Mouse (Mus musculus) stomach, embryonic 14.5 days (tissue): Measurements from ENCODE around the gene Zdhhc24. TPM values are rescaled to one million over a fixed set of nuclear protein-coding genes. Genes with fewer than 3 reads are reported as not detected.

Source experiments
- ATAC-seq: fragments of 200-750 bp; cut with Nextera tagmentation; 2 replicates; pipeline ENCODE4 v1.8.0; 2017; ENCODE audit warnings: low read depth, moderate TSS enrichment; ENCODE audit not compliant: insufficient number of reproducible peaks, insufficient read depth, low FRiP score
- H3K27ac ChIP-seq: fragments of 300-500 bp; sonication (generic); 2 replicates; pipeline ENCODE4 v1.5.1; 2014; ENCODE audit warnings: mild to moderate bottlenecking, low read length, moderate library complexity, mixed read lengths
- H3K27me3 ChIP-seq: fragments of 300-500 bp; sonication (generic); 2 replicates; pipeline ENCODE4 v1.6.1; 2014; ENCODE audit warnings: low read length, control low read depth, mixed read lengths; ENCODE audit not compliant: control insufficient read depth, insufficient read depth
- H3K36me3 ChIP-seq: fragments of 300-500 bp; sonication (generic); 2 replicates; pipeline ENCODE4 v1.6.1; 2014; ENCODE audit warnings: mild to moderate bottlenecking, control low read depth, low read length, moderate library complexity, mixed read lengths; ENCODE audit not compliant: control insufficient read depth, insufficient read depth
- H3K4me1 ChIP-seq: fragments of 300-500 bp; sonication (generic); 2 replicates; pipeline ENCODE4 v1.6.1; 2014; ENCODE audit warnings: low read length, control low read depth, mixed read lengths; ENCODE audit not compliant: control insufficient read depth, insufficient read depth
- H3K4me2 ChIP-seq: fragments of 300-500 bp; sonication (generic); replicated peaks from 2 replicates; pipeline ENCODE4 v1.6.1; 2014; ENCODE audit warnings: low read depth, low read length, control low read depth
- H3K4me3 ChIP-seq: fragments of 300-500 bp; sonication (generic); 2 replicates; pipeline ENCODE4 v1.5.1; 2014; ENCODE audit warnings: low read depth, low read length, control low read depth
- H3K9ac ChIP-seq: fragments of 300-500 bp; sonication (generic); replicated peaks from 2 replicates; pipeline ENCODE4 v1.6.1; 2014; ENCODE audit warnings: low read depth, mild to moderate bottlenecking, control low read depth, low read length, moderate library complexity, mixed read lengths
- H3K9me3 ChIP-seq: fragments of 300-500 bp; sonication (generic); 2 replicates; pipeline ENCODE4 v1.6.1; 2016; ENCODE audit warnings: low read depth, low read length, control low read depth; ENCODE audit not compliant: control insufficient read depth
- WGBS: fragments of 180-500 bp; shearing (Covaris S2); extraction: QIAGEN DNeasy Blood & Tissue Kit; methylation state at CpG from one replicate; pipeline ENCODE4 v1.1.7; 2014; 5-methylcytosine and 5-hydroxymethylcytosine counted together
- polyA plus RNA-seq: library from polyadenylated mRNA; unstranded; fragments of >200 nt; fragmentation: Nextera tagmentation; extraction: Ambion mirVana; gene quantifications from 2 replicates; pipeline ENCODE4 v1.2.1, GENCODE M21; 2014

The Zdhhc24 gene
- polyA plus RNA-seq, result 9.9 and 10.2 TPM in 2 replicates

- H3K4me2 ChIP-seq, result peak within 1 kb of the TSS; percentile 89
- peak within 1 kb of the TSS; percentile 39 for H3K27ac ChIP-seq
- H3K9me3 ChIP-seq, result no peaks in the 10 kb centered on the region
- H3K9ac ChIP-seq, result peak within 1 kb of the TSS; percentile 64
- no peaks in the 10 kb centered on the region for H3K27me3 ChIP-seq
- 2% methylated on average over 52 of the region's 52 CpGs for WGBS
- peak within 1 kb of the TSS; percentile 95 for H3K4me3 ChIP-seq
- ATAC-seq, result peak; percentile 97
- H3K4me1 ChIP-seq, result 0 out of 2 replicates have a peak, but pooled peaks cover 7% of the 10 kb centered on the region
- H3K36me3 ChIP-seq, result no peaks in the 10 kb centered on the region; the same call in 1 of the 2 replicates
Observed at GRCm38 (mm10) chr19:4878405-4879323, at the start of gene Zdhhc24. Zdhhc24 (plus strand) TSS chr19:4878668.

- Histone ChIP-seq H3K27me3 (no peaks in the 10 kb centered on the region), H3K9ac (no peak overlapping the region), H3K4me3 (no peak overlapping the region), H3K4me2 (no peak overlapping the region), H3K4me1 (no peaks in the 10 kb centered on the region), H3K36me3 (peaks cover 11% of the 10 kb centered on the region), H3K27ac (no peak overlapping the region), H3K9me3 (no peaks in the 10 kb centered on the region)
- 62% methylated on average over 7 of the region's 7 CpGs for WGBS
- ATAC-seq, result no peak
Observed at GRCm38 (mm10) chr19:4829156-4829555, 49.3 kb upstream of the Zdhhc24 start.

- Histone ChIP-seq H3K36me3 (peaks cover 8% of the 10 kb centered on the region), H3K27ac (no peak overlapping the region), H3K9ac (no peak overlapping the region), H3K9me3 (no peaks in the 10 kb centered on the region), H3K4me2 (no peak overlapping the region), H3K4me3 (no peak overlapping the region), H3K27me3 (no peaks in the 10 kb centered on the region), H3K4me1 (0 out of 2 replicates have a peak, but pooled peaks cover 10% of the 10 kb centered on the region)
- no peak for ATAC-seq
- WGBS, result 85% methylated on average over 8 of the region's 8 CpGs
Observed at GRCm38 (mm10) chr19:4833977-4834376, 44.5 kb upstream of the Zdhhc24 start.

- H3K36me3 ChIP-seq, result peaks cover 6% of the 10 kb centered on the region
- no peak overlapping the region for H3K4me3 ChIP-seq
- no peaks in the 10 kb centered on the region for H3K9me3 ChIP-seq
- H3K27ac ChIP-seq, result no peak overlapping the region
- 0 out of 2 replicates have a peak, but pooled peaks cover 13% of the 10 kb centered on the region for H3K4me1 ChIP-seq
- H3K9ac ChIP-seq, result no peak overlapping the region
- 66% methylated on average over 2 of the region's 2 CpGs for WGBS
- no peak overlapping the region for H3K4me2 ChIP-seq
- no peak for ATAC-seq
- H3K27me3 ChIP-seq, result no peaks in the 10 kb centered on the region; the same call in 1 of the 2 replicates
Observed at GRCm38 (mm10) chr19:4836096-4836495, 42.4 kb upstream of the Zdhhc24 start.

- Histone ChIP-seq H3K9ac (no peak overlapping the region), H3K4me2 (no peak overlapping the region), H3K36me3 (peaks cover 6% of the 10 kb centered on the region; the same call in 1 of the 2 replicates), H3K27ac (no peak overlapping the region), H3K4me3 (no peak overlapping the region), H3K4me1 (0 out of 2 replicates have a peak, but pooled peaks cover 13% of the 10 kb centered on the region), H3K27me3 (peaks cover 5% of the 10 kb centered on the region; the same call in 1 of the 2 replicates), H3K9me3 (no peaks in the 10 kb centered on the region)
- no peak for ATAC-seq
- WGBS, result 94% methylated on average over 6 of the region's 6 CpGs
Observed at GRCm38 (mm10) chr19:4837049-4837448, 41.4 kb upstream of the Zdhhc24 start.

GRCm38 (mm10) chr19:4838526-4839140 lies 39.8 kb upstream of the Zdhhc24 start:
- H3K4me2 ChIP-seq, result peak overlapping the region; percentile 78
- peak overlapping the region; percentile 54 for H3K9ac ChIP-seq
- H3K4me1 ChIP-seq, result 0 out of 2 replicates have a peak, but pooled peaks cover 13% of the 10 kb centered on the region
- H3K36me3 ChIP-seq, result no peaks in the 10 kb centered on the region
- H3K9me3 ChIP-seq, result no peaks in the 10 kb centered on the region
- H3K27me3 ChIP-seq, result peaks cover 8% of the 10 kb centered on the region; the same call in 1 of the 2 replicates
- no peak overlapping the region for H3K27ac ChIP-seq
- 27% methylated on average over 10 of the region's 10 CpGs for WGBS
- H3K4me3 ChIP-seq, result peak overlapping the region; percentile 55
- no peak for ATAC-seq

GRCm38 (mm10) chr19:4839149-4839548 lies 39.3 kb upstream of the Zdhhc24 start, which contains the start of the genes Ccs and Ccdc87:
Ccs (minus strand) TSS chr19:4839332.
Ccdc87 (plus strand) TSS chr19:4839366.
- H3K27me3 ChIP-seq, result peaks cover 8% of the 10 kb centered on the region; the same call in 1 of the 2 replicates
- under 1% methylated on average over 25 of the region's 25 CpGs for WGBS
- peak within 1 kb of the TSS; percentile 55 for H3K4me3 ChIP-seq
- peak; percentile 99 for ATAC-seq
- peak within 1 kb of the TSS; percentile 78 for H3K4me2 ChIP-seq
- H3K9me3 ChIP-seq, result no peaks in the 10 kb centered on the region
- no peaks in the 10 kb centered on the region for H3K36me3 ChIP-seq
- 0 out of 2 replicates have a peak, but pooled peaks cover 13% of the 10 kb centered on the region for H3K4me1 ChIP-seq
- H3K9ac ChIP-seq, result peak within 1 kb of the TSS; percentile 54
- H3K27ac ChIP-seq, result no peak within 1 kb of the TSS

GRCm38 (mm10) chr19:4840848-4841247 lies 37.6 kb upstream of the Zdhhc24 start:
- H3K36me3 ChIP-seq, result no peaks in the 10 kb centered on the region
- no peak overlapping the region for H3K9ac ChIP-seq
- WGBS, result 80% methylated on average over 9 of the region's 9 CpGs
- peaks cover 8% of the 10 kb centered on the region; the same call in 1 of the 2 replicates for H3K27me3 ChIP-seq
- ATAC-seq, result no peak
- 0 out of 2 replicates have a peak, but pooled peaks cover 13% of the 10 kb centered on the region for H3K4me1 ChIP-seq
- no peaks in the 10 kb centered on the region for H3K9me3 ChIP-seq
- H3K4me3 ChIP-seq, result no peak overlapping the region
- no peak overlapping the region for H3K27ac ChIP-seq
- H3K4me2 ChIP-seq, result no peak overlapping the region
